In the genomic region with DNA sequence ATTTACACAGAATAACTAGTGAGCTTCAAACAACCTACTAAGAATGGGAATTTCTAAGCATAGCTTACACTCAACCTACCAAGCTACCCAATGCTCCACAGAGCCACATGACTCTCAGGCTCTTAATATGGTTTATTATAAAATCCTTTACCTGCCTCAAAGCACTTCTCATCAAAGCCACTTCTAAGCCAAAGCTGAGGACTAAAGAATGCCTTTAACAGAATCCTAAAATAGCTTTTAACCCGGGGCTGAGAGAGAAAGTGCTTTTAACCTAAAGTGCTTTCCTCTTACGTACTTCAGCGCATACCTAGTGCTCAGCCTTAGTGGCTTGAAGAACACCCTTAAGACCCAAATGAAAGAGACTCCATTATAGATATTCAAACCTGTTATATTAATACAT, we compare ENCODE assay signal across 15 mouse cellular contexts.
"Had no signal": no experiment of that assay in that cellular context is flagged by ENCODE, and none has a peak within 500 bp of the region (broad histone marks: within the 10 kb centered on the region; RNA-seq: fewer than 3 reads in every experiment).

No protein-coding gene starts in this region.

- H3K4me2 ChIP-seq: neural tube, embryonic 15.5 days; stomach, embryonic 15.5 days had no signal

- DNase-seq: retina, postnatal 1 day; right cerebral cortex, adult 18-20 months; right cerebral cortex, postnatal 14 days; right cerebral cortex, postnatal 25 days; right cerebral cortex, postnatal 4 days; spleen, adult 18-20 months; thymus, adult 18-20 months; thymus, adult 2 months; thymus, postnatal 14 days; thymus, postnatal 25 days; thymus, postnatal 36 days; thymus, postnatal 4 days had no signal

- H3K27me3 ChIP-seq: neural tube, embryonic 15.5 days; stomach, embryonic 15.5 days had no signal

- H3K27ac ChIP-seq: neural tube, embryonic 15.5 days; stomach, embryonic 15.5 days; stomach, postnatal 0 days had no signal

- H3K9ac ChIP-seq: neural tube, embryonic 15.5 days; stomach, embryonic 15.5 days had no signal

- H3K4me1 ChIP-seq: neural tube, embryonic 15.5 days; stomach, embryonic 15.5 days had no signal

- H3K4me3 ChIP-seq: neural tube, embryonic 15.5 days; stomach, embryonic 15.5 days had no signal

- H3K9me3 ChIP-seq: neural tube, embryonic 15.5 days; stomach, embryonic 15.5 days had no signal

- H3K36me3 ChIP-seq: neural tube, embryonic 15.5 days; stomach, embryonic 15.5 days had no signal
